Mouse (Mus musculus) telencephalon, adult 2 months (tissue): ENCODE measurements around the gene B4galnt3.
"Not testable (repeated sequence)": the region's sequence is repeated elsewhere in the genome, so short reads cannot be mapped to it uniquely, and the experiment has no call there.

ENCODE experiments used
- DNase-seq: peaks from one replicate; pipeline ENCODE4 v3.0.0-alpha.2; 2011; ENCODE audit warnings: low read depth, low spot score

The B4galnt3 gene

DNA sequence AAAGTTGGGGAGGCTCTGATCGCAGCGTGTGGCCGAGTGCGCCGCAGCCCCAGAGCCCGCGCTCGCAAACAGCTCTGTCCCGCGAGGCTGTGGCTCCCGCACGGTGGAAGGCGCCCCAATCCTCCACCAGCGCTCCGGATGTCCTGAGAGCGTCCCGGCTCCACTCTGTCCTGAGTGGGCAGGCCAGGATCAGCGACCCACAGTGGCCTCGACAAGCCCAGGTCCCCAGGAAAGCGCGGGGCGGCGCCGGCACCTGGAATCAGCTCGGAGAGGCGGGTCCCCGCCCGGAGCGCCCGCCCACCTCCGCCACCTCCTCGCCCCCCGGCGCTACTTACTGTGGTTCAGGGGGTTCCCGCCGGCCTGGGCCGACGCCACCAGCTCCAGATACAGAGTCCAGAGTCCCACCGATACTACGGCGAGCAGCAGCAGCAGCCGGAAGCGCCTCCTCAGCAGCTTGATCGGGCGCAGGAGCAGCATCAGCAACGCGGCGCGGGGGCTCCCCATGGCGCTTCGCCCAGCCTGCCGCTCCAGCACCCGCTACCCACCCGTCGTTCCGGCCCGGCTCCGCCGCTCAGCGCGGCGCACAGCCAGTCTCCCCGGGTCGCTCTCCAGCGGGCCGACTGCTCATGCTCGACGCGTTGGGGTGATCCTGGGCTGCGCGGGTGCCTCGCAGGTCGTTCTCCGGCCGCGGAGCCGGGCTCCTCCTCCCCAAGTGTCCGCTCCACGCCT, at the start of gene B4galnt3, which contains the start of gene D330020A13Rik:
B4galnt3 (minus strand) TSS at position 504 of the 729 bp plus-strand sequence.
D330020A13Rik (plus strand) TSS at position 309 of the 729 bp plus-strand sequence.
- no peak for DNase-seq

DNA sequence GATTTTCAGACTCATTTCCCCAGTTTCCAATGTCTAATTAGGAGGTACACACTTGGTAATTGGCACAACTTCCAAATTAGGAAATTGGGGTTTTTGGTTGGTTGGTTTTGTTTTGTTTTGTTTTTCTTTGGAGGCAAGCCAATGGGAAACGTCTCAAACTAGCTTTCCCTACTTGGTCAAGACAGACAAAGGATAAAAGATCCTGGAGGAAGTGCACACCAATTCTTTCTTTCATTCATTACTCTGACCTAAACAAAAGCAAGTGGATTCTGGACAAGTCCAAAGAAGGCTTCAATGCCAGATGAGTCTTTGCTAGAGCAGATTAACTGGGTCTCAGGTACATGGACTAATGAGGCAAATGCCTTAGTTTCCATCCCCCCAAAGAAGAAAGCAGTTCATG, 49.6 kb upstream of the B4galnt3 start:
- no peak for DNase-seq

DNA sequence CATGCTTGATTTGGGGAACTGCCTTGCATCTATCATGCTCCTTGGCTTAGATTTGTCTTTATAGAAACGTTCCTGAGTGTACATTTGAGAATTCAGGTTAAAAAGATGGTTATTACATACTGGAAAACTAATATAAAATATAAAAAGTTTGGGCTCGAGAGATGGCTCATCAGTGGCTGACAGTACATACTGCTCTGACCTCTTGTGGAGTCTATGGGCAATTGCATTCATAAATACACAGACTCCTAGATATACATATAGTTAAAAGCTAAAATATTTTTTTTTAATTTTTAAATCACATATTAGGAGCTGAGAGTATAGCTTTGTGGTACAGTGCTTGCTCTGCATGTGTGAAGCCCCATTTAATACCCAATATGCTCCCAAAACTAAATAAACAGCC, 38.0 kb upstream of the B4galnt3 start:
- DNase-seq: no peak

DNA sequence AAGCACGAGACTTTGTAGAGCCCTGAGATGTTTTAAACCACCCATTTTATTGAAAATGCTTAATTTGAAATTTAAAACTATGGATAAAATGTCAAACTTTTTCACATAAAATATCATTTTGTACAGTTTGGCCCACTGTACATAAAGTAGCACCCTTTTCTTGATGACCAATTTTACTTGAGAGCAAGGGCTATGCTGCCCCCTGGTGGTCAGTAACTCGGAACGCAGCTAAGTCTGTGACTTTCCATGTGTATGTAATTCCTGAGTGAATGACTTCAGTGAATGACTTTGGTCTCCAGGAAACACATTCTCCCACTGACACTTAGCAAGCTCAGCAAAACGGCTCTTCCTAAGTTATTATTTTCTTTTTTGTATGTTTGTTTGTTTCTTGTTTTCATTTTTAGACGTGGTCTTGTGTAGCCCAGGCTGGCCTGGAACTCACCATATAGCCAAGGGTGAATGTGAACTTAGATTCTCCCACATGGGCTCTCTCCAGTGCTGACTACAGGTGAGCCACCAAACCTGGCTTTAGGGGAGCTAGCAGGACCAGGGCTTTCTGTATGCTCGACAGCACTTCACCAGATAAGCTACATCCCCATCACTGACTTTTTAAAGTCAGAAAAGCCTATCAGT, 30.1 kb upstream of the B4galnt3 start:
- DNase-seq: peak; percentile 67

DNA sequence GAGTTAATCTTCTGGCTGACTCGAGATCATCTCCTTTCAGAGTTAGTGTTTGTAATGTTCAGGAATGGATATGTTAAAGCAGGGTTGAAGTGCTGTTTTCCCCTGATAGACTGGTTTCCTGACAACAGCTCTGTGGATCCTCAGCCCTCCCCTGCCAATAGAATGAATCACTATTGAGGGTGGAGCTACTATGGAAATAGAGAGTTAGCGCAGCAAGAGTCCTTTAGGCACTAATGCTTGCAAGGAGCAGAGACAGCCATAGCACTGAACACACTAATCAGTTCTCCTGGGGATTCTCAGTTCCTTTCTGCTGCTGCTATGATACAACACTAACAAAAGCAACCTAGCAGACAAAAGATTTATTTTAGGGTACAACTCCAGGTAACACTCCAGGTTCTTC, 26.0 kb upstream of the B4galnt3 start:
- DNase-seq: no peak

DNA sequence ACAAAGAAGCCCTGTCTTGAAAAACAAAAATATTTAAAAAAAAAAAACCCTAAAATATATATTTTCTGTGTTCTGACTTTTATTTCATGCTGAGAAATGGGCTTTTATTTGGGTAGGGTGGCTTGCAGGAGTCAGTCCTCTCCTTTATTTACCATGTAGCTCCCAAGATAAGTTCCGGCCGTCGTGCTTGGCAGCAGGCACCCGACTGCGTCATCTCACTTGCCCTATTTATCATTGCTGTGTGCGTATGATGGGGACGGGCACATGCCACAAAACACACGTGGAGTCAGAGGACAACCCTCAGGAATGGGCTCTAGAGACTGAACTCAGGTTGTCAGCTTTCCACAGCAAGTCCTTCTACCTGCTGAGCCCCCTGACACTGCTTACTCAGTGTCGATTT, 24.8 kb upstream of the B4galnt3 start:
- no peak for DNase-seq

DNA sequence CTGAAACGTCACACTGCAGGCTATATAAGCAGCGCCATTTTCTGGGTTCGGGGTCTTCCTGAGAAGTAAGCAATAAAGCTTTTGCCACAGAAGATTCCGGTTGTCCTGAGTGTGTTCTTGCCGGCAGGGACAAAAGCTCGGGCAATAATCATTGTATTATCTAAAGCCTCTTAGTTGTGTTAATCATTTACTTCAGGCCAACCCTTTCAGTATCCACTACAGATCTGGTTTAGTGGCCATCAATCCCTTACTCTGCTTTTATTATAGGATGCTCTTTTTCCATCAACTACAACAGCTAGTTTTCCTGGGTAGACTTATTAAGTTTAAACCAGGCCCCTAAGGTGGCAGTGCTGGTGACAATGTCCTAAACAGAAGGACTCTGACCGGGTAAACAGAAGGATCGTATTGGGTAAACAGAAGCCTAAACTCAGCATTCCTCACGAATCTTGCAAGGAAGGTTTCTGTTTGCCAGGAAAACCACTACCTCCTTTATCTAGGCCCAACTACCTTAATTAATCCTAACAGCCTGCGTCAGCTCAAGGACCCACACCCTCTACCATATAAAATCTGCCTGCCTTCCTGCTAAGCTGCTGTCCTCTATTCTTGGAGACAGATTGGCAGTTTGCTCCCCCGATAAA, 24.1 kb upstream of the B4galnt3 start:
- no peak for DNase-seq

DNA sequence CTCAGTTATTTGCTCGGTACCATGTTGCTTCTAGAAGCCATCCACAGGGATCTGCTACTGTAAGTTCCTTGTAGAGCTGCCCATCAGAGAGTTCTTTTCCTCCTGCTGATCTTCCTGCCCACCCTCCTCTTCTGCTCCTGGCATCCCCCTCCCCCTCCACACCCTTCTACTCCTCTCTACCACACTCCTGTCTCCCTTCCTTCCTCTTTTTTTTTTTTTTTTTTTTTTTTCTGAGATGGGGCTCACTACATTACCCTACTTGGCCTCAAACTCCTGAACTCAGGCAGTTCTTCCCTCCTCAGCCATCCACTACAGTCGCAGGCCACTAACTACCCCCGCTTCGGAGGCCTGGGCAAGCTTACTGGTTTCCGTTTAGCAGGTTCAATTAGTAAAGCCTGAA, 18.1 kb upstream of the B4galnt3 start:
- DNase-seq: no peak

DNA sequence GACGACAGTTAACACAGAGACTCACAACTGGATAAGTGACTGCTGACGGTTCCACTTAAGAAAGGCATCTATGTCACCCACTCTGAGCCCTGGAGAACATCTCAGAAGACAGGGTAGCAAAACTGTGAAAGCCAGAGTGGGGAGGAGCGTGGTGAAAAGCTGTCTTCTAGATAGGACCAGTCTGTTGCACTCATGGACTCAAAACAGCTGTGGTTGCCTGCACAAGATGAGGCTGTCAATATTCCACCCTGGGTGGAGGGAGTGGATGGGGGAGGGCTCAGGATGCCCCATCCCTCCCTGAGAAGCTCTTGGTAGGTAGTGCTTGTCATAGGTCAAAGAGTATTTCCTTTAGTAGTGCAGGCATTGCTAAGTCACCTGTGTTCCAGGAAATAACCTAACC, 15.4 kb upstream of the B4galnt3 start:
- no peak for DNase-seq

DNA sequence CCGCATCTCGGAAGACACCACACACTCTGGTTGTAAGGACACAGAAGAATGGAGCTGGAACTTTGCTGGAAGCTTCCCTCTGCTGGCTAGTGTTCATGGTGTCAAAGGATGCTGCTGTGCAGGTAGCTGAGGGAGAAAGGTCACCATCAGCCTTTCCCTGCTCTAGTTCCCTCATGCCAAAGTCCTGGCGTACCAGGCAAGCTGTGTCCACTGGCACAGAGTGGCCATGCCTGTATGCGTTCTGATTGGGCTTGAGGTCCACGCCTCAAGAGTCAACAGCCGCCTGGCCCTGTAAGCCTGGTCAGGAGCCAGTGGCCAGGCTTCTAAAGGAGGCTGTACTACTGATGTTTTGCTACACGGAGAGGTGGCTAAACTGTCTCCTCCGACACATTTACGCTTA, 15.0 kb upstream of the B4galnt3 start:
- DNase-seq: no peak

DNA sequence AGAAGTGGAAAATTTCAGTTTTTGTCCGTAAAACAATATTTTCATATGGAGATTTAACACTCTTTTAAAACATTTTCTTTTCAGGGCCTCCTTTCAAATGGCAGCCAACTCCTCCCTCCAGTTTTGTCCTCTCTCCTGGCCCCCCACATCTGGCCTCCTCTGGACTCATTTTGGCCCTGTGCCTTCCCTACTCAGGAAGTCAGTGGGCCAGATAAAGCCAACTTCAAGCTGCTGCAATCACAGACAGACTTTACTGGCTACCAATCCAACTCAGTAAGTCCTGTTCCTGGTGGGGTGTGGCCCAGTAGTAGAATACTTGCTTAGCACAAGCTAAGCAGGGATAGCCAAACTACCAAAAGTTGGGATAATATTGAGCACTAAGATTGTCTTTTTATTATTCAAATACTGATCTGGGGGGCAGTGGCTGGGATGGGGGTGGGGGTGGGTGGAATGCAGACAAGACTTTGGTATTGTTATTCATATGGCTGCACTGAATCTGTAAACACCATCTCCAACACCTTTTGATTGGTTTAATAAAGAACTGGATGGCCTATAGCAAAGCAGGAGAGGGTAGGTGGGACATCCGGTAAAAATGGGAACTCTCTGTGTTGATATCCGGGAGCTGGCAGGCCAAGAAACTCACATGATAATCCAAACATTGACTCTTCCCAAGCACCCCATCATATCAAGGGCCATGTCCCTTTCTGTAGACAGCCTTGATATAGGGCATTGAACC, 12.7 kb upstream of the B4galnt3 start:
- no peak for DNase-seq

DNA sequence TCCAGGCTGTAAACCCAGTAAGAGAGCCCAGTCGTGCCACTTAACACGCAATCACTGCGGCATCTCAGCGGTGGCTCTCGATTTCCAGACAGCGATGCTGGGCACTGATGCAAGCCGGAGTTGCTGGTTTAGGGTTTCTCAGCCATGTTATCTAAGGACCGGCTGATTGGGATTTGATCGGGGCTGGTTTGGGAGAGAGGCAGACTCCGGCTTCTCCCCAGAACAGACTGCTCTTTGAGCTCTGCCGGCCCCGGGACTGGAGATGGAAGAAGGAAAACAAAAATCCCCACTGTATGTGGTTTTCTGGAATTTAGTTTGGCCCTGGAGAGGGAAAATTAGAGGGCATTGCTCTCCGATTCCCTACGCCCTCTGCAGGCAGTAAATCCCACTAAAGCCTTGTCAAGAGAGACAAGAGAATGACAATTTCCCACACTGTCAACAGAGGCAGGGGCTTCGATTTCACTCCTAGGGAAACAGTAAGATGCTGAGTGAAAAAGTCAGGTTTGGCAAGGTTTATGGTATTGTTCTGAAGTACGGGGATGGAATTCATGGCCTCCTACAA, 8.5 kb upstream of the B4galnt3 start:
- DNase-seq: no peak

DNA sequence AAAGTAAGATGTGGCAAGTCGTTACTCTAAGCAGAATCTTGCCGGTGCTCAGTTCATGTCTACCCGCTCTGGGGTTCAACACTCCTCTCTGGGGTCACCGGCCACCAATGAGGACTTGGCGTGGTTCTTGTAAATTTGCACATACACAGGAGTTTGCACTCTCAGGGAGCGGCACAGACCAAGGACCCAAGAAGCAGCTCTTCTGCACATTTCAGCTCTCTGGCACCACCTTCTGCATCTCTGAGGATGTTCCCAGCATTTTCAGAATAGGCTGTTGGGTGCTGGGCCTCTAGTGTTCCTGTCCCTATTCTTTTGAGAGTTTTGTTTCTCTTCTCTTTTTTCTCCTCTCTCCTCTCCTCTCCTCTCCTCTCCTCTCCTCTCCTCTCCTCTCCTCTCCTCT, 6.8 kb upstream of the B4galnt3 start:
- peak; percentile 34 for DNase-seq

DNA sequence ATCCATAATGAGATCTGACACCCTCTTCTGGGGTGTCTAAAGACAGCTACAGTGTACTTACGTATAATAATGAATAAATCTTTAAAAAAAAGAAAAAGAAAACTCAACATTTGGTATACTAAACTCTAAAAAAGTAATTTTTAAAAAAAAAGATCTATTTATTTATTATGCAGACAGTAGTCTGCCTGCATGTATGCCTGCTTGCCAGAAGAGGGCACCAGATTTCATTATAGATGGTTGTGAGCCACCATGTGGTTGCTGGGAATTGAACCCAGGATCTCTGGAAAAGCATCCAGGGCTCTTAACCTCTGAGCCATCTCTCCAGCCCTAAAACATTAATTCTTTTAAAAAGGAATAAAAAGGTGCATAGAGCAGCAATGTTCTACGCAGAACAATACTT, 2.2 kb upstream of the B4galnt3 start:
- DNase-seq: not testable (repeated sequence)

DNA sequence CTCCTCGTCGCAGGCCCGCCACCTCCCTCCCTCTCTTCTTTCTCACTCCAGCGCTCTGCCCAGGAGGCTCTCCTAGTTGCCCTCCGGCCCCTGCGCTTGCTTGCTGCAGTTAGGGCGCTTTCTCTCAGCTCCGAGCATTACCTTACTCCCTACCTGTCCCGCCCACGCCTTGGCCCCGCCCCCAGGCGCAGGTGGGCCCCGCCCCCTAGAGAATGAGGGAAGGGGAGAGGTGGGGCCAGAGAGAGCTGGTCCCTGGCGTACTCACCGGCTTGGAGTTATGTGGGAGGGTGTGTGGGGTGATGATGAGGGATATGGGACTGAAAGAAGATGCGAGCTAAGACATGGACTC, 400 bp upstream of the B4galnt3 start:
- no peak for DNase-seq

DNA sequence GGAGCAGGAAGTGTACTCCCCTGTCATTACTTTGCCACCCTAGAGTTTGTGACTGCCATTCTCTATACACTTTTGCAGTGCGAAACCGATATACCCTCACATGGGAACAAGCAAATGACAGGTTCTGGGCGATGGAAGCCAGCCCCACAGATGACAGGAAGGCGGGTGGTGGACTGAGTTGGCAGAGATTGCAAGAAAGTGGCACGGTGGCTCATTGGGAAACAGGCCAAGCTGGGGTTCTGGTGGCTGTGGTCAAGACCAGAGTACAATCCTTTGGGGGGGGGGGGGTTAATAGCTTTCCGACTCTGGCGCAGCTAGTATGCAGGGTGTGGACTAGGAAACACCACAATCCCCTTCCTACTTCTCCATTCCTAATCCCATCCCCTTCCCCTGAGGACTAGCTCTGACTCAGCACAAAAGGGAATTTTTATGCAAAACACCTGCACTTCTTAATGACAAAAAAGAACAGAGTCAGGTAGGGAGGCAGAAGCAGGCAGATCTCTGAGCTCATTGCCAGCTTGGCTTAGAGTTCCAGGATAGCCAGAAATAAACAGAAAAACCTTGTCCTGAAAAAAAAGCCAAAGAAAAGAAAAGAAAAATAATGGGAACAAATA, 2.9 kb downstream of the B4galnt3 start:
- DNase-seq: no peak

DNA sequence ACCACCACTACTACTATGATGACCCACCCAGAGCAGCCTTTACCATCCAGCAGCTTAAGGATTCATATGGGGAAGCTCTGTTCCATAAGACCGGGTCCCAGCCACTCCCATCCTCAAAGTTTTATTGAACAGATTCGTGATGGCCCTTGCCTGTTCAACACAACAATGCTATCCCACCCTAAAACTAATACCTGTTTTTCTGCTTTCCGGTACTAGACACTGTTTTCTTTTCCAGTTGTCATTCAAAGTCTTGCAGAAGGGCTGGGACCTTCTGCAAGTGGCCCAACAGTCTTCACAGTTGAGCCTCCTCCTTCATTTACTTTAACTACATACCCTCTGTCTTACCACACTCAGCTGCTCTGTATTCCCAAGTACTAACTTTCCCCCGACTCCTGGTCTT, 4.9 kb downstream of the B4galnt3 start:
- no peak for DNase-seq

DNA sequence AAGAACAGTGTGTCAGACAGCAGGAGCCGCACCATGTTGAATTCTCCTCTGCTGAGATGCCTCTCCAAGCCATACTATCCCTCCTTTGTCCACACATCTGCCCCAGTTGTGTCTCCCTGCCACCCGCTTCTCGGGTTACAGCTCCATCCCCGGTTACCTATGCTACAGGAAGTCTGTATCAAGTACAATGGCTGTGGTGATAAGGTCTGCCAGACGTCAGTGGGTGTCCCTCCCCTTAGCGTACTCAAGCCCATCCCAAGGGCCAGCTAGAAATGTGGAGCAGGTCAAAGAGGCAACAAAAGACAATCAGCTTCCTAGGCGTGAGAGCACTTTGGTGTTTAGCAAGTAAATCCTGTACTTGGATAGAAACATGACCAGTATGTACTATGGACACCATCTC, 5.8 kb downstream of the B4galnt3 start:
- no peak for DNase-seq

DNA sequence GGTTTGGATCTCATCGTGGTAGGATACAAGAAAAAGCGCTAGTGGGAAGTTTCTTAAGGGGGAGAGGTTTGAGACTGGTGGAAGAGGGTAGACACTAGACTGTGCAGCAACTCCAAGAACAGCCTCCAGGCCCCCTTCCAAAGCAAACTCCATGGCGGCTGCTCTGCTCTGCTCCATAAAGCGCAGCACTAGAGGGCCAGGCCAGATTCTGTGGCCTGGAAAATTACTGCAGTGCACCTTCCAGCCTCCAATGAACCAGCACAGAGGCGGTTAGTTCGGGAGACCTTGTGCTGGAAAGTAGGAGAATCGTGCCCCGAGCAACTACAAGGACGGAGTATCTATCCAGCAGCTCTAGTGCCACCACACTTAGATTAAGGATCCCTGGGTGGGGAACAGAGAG, 7.1 kb downstream of the B4galnt3 start:
- no peak for DNase-seq

DNA sequence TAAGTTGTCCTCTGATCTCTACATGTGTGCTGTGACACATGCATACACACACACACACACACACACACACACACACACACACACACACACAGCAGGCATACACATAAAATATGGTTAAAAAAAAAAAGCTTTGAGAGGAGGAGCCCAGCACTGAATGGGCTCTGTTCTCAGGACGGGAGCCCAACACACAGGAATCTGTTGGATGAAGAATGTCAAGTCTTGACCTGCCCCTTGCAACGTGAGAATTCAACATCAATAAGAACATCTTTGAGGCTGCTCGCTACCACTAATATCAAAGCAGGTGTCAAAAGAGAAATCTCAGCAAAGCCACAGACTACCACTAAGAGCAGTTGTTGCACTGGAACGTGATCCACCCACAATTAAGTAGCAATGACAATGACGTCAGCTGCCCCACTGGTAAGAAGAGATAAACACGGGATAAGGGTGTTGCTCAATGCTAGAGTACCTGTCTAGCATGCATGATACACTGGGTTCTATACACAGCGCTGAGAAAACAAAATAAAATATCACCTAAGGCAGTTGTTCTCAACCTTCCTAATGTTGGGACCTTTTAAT, 17.4 kb downstream of the B4galnt3 start:
- DNase-seq: no peak

DNA sequence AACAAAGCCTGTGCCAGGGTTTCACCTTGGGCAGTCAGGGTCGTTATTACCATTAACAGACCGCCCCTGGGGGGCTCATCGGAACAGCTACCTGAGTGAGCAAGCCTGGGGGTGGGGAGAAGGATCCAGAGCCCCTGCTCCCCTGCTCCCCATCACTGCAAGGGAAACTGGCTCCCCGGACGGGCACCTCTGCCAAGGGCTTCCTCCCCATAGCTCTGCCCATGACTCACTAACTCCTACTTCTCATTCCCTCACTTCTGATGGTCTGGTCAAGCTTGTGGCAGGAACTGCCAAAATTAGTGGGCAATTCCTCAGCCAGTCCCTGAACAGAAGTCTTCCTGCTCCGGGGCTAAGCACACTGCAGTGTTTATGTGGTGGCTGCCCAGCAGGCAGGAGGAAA, 19.1 kb downstream of the B4galnt3 start:
- DNase-seq: no peak
